Mouse (Mus musculus) gastrocnemius, postnatal 25 days (tissue): ENCODE data around the gene Ergic1. TPM values are rescaled to one million over a fixed set of nuclear protein-coding genes. Genes with fewer than 3 reads are reported as not detected.

ENCODE experiments used
- DNase-seq: peaks from one replicate; pipeline ENCODE4 v3.0.0; 2022
- total RNA-seq, 2 experiments: library from RNA; stranded (reverse); gene quantifications; 1 replicate in 1 of 2; 2 replicates in 1 of 2; pipeline ENCODE4 v1.2.3; 2021

The Ergic1 gene
- total RNA-seq, 2 experiments from 2014 or later = 52.0 to 61.0 TPM

DNA sequence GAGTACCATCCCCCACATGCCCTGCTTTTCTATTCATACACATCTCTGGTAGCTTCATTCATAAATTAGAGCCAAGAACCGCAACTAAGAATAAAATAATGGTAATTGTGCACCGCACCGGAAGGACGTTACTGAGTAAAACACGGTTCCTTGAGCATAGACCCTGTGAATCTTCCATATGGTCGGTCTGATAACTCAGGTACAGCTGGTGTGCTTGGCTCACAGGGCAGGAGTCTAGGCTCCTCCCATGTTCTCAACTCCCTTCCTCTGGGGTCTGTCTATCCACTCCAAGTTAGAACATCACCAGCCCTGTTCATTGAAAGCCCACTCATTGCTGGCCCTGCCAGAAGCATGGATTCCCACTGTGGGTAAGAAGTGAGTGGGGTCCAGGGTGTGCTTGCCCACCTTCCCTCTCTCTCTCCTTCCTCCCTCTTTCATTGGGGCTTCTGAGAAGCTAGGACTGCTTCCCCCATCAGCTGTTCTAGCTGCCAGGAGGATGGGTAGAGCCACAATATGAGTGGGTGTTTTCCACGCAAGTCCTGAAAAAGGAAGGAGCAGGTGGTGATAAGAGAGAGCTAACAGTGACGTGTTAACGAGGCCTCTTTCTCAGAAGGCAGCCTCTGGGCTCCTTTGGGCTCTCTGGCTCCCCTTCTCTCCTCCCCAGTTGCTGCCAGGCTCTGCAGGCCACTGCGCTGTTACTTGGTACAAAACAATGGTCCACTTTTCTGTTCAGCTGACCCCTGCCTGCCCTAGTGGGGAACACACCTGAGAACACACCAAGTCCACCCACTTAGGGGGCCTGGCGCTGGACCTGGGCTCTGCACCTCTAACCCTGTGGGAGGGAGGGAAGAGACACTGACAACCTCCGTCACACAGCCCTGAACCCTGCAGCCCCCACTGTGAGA lies 14.7 kb downstream of the Ergic1 start:
- no peak for DNase-seq

DNA sequence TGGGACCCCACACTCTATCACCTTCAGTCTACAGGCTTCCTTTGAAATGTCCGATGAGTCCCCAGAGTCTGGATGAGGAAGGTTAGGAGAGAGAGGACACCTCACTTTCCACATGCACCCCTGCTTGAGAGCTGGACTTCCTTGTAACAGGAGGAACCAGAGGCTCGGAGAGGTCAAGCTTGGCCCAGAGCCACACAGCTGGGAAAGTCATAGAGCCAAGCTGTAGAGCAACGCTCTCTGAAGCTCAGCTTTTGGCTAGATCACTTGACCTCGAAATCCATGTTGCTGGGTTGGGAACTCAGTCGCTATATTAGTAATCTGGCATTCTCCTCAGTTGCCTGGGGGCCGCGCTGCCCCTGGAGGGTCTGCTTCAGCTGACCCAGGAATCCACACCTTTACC lies 15.5 kb downstream of the Ergic1 start:
- DNase-seq = peak; percentile 83

DNA sequence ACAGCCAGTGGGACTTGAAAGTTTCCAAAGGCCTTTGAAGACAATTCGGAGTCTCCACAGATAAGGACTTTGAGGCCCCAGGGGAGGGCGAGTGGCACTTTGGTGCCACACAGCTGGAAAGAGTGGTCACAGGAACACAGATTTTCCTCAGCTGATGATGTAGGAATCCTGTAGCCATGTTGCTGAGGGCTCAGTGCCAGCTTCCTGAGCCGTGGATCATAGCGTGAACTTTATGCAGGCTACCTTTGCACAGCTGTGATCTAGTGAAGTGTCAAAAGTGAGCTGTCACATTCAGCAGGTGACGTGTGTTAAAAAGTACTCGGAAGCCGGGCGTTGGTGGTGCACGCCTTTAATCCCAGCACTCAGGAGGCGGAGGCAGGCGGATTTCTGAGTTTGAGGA lies 16.0 kb downstream of the Ergic1 start:
- DNase-seq = no peak

DNA sequence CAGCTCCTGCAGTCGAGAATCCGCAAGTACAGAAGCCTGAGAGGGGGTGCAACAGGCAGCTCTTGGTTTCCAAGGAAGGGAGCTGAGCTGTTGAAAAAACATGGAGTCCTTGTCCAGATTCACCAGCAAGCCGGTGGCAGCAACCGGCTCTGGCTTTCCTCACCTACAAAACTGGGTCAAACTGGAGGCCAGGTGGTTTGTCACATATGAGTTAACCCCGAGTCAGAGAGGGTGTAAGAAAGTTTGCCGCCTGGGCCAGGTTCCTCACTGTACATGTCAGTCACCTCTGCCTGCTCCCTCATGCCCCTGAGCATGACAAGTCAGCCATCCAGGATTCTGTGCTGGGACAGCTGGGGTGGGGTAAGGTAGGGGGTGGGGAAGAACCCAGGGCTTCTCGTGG lies 16.9 kb downstream of the Ergic1 start:
- no peak for DNase-seq

DNA sequence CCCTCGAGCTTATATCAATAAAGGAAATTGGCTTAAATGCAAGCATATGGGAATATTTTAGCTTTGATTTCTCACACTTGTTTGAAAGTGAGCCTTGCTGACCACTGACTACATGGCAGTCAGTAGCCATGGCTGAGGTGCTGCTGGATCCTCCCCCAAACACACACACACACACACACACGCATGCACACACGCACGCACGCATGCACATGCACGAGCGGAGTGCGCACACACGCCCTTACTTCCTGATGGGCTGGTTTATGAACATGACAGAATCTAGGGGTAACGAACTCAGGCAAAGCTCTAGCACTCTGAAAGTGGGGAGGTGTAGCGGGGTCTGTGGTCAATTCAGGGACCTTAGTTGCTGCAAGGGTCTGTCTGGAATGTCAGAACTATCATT lies 17.5 kb downstream of the Ergic1 start:
- DNase-seq = no peak

DNA sequence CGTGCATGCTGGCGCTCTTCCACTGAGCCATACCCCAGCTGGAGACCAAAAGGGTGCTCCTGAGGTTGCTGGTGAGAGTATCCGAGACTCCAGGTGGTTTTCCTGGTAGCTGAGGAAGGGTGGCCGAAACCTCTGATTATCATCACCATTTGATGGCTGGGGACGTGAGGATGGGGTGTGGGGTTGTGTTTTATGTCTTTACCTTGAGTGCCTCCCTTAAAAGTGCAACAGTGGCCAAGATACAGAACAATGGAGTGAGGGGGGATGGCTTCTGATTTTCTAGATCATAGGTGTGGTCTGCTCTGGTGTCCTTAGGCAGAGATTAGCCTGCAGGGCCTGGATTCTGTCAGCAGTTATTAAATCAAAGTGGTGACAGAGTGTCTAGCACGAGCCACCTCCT lies 18.1 kb downstream of the Ergic1 start:
- no peak for DNase-seq

DNA sequence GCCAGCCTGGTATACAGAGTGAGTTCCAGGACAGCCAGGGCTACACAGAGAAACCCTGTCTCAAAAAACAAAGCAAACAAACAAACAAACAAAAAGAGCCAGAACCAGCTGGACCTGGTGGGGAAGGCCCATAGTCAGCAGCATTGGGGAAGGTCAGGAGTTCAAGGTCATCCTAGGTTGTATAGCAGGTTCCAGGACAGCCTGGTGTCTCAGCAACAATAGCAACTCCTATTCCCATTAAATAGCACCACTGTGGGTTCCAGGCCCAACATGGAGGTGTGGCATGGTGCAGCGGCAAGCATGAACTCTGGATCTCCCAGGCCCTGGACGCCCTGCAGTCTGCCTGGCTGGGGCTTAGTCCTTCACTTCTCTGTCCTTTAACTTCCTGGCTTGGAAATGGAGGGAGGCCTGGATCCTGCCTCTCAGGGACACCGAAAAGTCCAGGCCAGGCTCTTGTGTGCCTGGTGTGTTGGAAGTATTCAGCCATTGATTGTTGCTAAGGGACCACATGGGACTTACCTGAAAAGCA lies 19.6 kb downstream of the Ergic1 start:
- DNase-seq = no peak

DNA sequence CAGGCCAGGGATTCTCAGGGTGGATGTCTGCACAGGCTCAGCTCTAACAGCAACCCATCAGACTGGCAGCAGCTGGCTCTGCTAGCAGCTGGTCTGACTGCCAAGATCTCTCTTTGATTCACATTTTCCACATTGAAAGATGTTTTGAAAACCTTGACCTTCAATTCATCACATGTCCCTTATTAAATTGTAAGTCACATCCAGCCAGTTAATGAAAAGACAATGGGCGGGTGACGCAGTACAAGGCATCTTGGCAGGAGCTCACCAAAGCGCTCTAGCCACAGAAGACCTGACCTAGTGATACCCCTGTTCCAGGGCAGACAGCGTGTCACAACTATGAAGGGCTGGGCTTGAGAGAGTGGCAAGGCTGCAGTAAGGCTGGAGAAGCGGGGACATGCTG lies 21.0 kb downstream of the Ergic1 start:
- DNase-seq = peak; percentile 65

DNA sequence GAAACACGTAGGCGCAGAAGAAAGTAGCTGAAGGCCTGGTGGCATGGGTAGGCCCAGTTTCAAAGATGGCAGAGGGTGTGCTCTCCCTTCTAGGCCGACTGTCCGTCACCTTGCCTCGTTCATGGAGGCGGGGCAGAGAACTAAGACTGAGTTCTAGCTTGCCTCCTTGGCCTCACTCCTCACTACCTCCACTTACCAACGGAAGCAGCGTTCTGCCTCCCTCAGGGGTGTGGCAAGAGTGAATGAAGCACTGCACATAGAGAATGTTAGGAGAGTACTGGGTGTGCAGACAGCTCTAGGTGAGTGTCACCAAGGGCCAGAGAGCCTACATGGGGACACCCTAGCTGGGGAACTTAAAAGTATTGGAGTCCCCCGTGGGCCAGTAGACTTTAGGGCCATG lies 21.8 kb downstream of the Ergic1 start:
- DNase-seq = no peak

DNA sequence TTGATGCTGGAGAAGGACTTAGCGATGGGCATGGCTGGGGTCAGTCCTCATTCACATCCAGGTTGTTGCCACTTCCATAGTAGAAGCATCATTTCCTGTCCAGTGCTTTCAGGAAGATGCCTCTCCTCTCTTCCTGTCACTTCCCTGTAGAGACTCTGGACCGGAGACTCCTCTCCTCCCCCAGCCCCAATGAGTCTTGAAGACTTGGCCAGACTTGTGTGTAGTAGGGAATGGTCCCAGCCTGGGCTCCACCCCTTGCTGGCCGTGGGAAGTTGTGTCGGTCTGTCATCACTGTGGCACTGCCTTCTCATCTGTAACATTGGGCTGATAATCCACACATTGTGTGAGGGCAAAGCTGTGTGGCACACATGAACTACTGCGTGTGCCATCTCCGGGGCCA lies 22.3 kb downstream of the Ergic1 start:
- no peak for DNase-seq

DNA sequence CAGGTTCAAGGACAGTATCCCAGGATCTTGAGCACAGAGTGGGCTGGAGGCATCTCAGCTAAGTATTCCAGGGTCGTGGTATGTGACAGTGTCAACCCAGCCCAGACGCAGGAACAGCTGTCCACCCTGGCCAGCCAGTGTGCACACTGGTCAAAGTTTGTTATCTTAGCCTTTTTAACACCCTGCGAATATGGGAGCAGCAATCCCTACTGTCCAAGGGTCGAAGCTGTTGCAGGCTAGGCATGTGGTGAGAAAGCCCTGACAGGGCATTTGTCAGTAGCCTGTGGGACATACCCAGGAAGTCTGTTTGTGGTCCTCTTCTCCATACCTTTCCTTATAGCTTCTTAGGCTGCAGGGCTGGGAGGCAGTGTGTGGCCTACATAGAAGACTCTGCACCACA lies 22.8 kb downstream of the Ergic1 start:
- DNase-seq = no peak

DNA sequence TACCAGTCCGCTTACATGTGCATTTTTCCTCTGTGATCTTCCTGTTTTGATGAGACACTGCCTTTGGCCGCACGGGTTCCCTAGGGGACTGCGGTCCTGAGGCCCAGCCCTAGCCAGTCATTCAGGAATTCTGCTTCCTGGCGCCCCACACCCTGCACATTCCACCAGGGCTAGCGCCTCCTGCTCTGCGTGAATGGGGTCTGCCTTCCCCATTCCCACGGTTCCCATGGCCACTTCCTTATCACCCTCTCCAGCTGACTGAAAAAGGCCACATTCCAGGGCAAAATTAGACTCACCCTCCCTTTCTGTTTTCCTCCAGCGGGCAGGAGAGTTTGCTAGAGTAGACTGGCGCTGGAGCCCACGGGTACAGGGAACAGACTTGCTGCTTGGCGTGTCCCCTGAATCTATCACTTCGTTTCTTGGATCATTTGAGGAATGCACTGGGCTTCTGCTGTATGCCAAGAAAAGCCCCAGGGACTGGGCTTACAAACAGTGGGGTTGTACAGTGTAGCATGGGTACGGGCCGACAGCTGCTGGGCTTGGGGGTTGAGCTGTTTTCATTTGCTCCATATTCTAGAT lies 23.4 kb downstream of the Ergic1 start:
- DNase-seq = peak; percentile 90

DNA sequence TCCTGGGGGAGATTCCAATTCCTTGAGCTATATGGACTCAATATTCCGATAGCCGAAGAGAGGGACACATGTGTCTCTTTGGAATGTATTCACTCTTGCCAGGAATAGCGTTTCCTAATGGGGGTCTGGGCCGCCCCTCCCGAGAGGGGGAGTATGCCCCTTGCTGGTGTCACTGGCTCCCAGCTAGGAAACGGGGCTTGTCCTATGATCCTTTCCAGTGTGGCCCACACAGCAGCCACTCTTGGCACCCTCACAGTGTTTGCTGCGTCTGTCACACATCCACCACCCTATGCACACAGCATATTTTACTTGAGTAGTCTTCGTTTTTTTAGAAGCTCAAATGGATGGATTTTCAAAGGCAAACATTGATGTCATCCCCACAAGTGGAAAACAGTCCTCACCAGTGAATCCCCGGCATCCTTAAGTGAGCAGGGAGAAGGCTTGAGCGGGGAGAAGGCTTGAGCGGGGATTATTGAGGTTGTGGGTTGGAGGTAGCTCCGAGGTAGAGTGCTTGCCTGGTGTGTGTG lies 26.7 kb downstream of the Ergic1 start:
- DNase-seq = no peak

DNA sequence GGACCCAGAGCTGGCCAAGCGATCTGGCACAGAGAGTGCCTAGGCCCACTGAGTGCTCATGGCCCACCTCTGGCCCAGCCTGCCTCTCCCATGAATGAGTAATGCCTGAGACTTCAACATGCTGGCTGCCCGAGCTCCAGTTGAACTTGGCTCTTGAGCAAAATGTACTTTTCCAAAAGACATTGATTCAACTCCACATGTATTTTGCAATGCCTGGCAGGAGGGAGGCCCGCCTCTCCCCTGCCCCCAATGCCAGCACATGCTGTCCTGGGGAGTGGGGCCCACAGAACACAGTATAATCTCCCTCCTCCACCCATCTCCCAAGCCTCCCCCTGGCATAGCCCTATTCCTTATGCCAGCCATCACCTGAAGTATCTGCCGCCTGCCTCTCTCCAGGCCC lies 31.2 kb downstream of the Ergic1 start:
- DNase-seq = peak; percentile 90

DNA sequence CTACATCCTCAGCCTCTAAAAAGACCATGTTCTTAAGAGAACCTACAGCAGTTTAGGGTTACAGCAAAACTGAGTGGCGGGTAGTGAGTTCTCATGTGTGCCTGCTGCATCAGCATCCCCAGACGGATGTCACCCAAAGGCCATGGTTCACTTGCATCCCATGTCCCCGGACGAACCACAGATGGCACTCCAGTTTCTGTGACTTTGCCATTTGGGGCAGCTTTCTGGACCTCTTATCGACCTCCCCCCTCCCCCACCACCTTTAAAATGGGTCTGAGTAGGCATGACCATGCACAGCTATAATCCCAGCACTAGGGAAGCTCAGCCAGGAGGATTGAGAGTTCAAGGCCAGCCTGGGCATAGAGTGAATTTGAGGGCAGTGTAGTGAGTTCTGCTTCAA lies 31.9 kb downstream of the Ergic1 start:
- peak; percentile 51 for DNase-seq

DNA sequence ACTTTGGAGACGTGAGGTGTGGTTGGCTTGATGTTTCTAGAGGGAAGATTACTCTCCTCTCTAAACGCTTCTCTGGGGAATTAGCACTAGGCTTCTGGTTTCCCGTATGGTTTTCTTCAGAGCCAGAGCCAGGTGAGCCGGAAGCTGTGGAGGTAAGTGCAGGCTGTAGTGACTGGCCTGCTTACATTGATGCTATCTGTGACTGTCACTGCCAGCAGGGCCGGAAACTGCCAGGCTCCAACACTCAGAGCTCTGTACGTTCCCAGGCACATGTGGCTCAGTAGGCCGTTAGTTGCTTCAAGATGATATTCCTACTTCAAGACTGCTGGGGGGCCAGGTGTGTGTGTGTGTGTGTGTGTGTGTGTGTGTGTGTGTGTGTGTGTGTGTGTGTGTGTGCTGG lies 32.9 kb downstream of the Ergic1 start:
- DNase-seq = no peak

DNA sequence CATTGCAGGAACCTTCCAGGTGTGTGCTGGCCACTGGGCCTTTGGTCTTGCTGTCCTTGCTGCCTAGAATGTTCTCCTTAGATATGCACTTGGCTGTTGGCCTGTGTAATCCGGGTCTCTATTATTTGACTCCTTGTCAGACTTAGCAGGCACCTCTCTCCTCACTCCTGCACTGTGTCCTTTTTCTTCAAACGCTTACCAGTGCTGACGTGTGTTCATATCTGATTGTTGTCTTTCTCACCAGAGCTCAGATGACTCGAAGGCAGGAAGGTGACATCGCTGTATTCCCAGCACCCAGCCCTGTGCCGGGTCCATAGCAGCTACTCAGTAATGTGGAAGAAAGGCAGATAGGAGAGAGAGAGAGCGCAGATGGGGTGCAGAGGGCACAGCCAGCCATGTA lies 33.7 kb downstream of the Ergic1 start:
- no peak for DNase-seq

DNA sequence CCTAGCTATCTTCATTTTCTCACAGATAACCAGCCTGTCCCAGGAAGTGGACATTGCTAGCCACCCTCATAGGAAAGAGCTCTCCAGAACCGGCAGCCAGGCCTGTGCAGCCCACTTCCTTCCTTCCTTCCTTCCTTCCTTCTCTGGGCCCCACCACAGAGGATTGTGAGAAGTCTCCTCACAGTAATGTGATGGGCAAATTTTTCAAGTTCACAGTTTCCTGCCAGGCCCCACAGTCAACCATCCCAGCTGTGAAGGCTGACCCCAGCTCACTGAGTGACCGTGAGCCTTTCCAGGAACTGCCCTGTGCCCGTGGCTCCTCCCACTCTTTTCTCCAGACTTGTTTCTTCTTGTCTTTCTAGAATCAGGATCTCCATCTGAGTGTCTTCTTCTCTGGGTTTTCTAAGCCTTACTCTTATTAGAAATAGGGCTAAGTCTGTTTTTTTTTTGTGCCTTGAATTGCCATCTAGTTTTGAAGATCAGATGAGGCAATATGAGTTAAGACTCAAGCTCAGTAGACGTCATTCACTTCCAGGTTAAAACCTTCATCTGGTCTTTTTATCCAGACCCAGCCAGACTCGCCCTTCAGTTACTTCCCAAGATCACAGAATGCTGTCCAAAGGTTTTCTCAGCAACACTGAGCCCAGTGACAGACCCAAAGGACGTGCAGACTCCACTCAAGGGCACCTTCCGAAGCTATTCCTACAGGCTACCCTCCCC lies 34.3 kb downstream of the Ergic1 start:
- DNase-seq = no peak

DNA sequence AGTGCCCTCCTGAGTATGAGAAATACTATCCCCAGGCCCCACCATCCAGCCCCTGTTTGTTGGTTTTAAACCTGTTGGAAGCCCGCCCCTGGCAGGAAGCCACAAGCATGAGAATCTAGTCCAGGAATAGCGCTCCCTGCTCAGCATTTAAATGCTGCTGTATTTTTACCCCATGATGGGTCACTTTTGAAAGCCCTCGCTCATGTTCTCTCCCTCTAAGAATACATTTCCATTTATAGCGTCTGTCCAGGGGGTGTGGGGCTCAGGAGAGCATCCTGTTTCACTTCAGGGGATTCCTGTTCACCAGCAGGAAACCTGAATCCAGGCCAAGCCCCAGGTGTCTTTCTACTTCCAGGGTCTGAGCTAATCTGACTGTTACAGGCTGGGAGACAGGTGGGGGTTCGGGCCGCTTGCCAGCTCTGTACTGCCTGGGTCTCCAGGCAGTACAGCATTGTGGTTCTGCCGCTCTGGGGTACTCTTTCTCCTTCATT lies 34.9 kb downstream of the Ergic1 start:
- DNase-seq = peak; percentile 86

DNA sequence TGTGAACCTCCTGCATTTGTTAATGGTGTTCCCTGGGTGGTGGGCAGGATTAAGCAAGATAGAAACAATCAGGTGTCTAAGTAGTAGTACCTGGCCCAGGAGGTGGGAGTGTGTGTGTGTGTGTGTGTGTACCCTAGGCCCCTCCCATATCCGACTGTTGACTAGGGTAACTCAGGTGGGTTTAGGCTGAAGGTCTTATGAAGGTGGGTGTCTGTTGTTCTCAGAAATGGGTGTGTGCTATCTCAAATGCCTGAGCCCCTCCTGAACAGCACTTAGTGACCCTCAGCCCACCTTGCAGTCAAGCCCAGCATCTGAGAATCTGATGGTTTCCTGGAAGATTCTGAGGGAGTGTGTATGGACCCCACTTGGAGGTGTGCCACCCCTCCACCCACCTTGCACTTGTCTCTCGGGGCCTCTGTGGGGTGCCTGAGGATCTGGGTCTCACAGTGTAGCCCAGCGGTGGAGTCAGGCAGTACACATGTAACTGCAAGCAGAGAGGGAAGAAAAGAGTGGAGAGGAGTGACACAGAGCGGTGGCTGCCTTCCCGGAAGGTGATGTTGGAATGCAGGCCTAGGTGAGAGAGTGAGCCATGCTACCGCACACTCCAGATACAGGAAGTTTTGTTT lies 35.7 kb downstream of the Ergic1 start:
- DNase-seq = no peak

DNA sequence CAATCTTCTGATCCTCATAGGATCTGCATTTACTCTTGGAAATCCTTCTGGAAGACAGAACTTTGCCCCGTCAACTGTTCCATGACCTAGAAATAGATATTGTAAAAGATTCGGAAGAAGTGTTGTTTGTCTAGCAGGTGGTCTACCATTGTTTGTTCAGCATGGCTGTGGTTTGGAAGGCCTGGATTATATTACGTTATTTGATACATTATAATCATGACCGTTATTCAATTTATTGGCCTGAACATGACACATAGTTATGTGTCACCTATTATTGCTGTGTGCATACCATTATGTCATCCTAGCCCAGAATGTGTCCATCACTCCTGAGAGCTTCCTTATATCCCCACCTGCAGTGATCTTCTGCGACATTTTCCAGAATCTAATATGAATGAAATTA lies 37.6 kb downstream of the Ergic1 start:
- DNase-seq = no peak

DNA sequence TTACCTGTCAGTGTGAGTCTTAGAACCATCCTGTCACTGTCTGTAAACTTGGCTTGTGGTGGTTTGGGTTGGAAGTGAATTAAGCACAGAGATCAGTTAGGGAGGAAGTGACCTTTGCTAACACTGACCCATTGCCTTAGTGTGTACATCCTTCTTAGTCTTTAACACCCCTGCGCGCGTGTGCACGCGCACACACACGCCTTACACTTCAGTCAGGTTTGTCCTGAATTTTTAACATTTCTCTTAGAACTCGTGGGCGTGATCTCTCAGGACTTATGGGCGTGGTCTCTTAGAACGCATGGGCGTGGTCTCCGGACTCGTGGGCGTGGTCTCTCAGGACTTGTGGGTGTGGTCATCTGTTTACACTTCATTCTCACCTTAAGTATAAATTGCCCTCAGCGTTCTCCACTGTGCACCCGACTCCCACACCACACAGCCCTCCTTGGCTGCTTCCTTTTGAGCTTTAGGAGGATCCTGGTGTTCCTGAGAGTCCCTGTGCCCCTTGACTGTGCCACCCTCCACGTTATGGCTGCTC lies 39.7 kb downstream of the Ergic1 start:
- no peak for DNase-seq
